Mouse (Mus musculus) hindbrain, postnatal 0 days (tissue): Measurements from ENCODE around the gene Tpt1. TPM values are rescaled to one million over a fixed set of nuclear protein-coding genes. Genes with fewer than 3 reads are reported as not detected.

Source experiments
- ATAC-seq: fragments of 200-750 bp; cut with Nextera tagmentation; 2 replicates; pipeline ENCODE4 v1.8.0; 2017; ENCODE audit warnings: mild to moderate bottlenecking, moderate TSS enrichment, moderate library complexity
- DNase-seq: peaks from one replicate; pipeline ENCODE4 v3.0.0-alpha.2; 2015; ENCODE audit warnings: low spot score
- H3K27ac ChIP-seq: fragments of 300-500 bp; sonication (generic); 2 replicates; pipeline ENCODE4 v1.5.1; 2014; ENCODE audit warnings: mild to moderate bottlenecking
- H3K27me3 ChIP-seq: fragments of 300-500 bp; sonication (generic); 2 replicates; pipeline ENCODE4 v1.6.1; 2014; ENCODE audit warnings: low read length, mixed read lengths; ENCODE audit not compliant: insufficient read depth
- H3K36me3 ChIP-seq: fragments of 300-500 bp; sonication (generic); 2 replicates; pipeline ENCODE4 v1.6.1; 2014; ENCODE audit warnings: low read length, mixed read lengths; ENCODE audit not compliant: insufficient read depth
- H3K4me1 ChIP-seq: fragments of 300-500 bp; sonication (generic); 2 replicates; pipeline ENCODE4 v1.6.1; 2014; ENCODE audit warnings: antibody characterized with exemption, low read length, mixed read lengths; ENCODE audit not compliant: insufficient read depth
- H3K4me2 ChIP-seq: fragments of 300-500 bp; sonication (generic); 2 replicates; pipeline ENCODE4 v1.6.1; 2014; ENCODE audit warnings: low read depth, mild to moderate bottlenecking, low read length, moderate library complexity, mixed read lengths
- H3K4me3 ChIP-seq: fragments of 300-500 bp; sonication (generic); 2 replicates; pipeline ENCODE4 v1.5.1; 2014; ENCODE audit warnings: low read length
- H3K9ac ChIP-seq: fragments of 300-500 bp; sonication (generic); replicated peaks from 2 replicates; pipeline ENCODE4 v1.6.1; 2014; ENCODE audit warnings: mild to moderate bottlenecking, low read length, moderate library complexity, mixed read lengths
- H3K9me3 ChIP-seq: fragments of 300-500 bp; sonication (generic); 2 replicates; pipeline ENCODE4 v1.6.1; 2016; ENCODE audit warnings: low read length, mixed read lengths
- CTCF ChIP-seq: IDR thresholded peaks from 2 replicates; pipeline ENCODE4 v1.5.1; 2016; ENCODE audit warnings: antibody characterized with exemption, control low read depth, low read depth
- WGBS: fragments of 180-500 bp; shearing (Covaris S2); extraction: QIAGEN DNeasy Blood & Tissue Kit; methylation state at CpG from one replicate; pipeline ENCODE4 v1.1.7; 2014; 5-methylcytosine and 5-hydroxymethylcytosine counted together
- polyA plus RNA-seq: library from polyadenylated mRNA; unstranded; fragments of >200 nt; fragmentation: Nextera tagmentation; extraction: Ambion mirVana; gene quantifications from 2 replicates; pipeline ENCODE4 v1.2.1, GENCODE M21; 2015
- total RNA-seq: library from RNA; depleted of rRNA; stranded (reverse); fragments of >200 nt; gene quantifications from 2 replicates; pipeline ENCODE4 v1.2.3, GENCODE M21; 2014; rRNA removed

Tpt1 gene
- total and polyA plus RNA-seq, 2 experiments from 2014 or later = 433 to 731 TPM

- H3K4me3 ChIP-seq = 0 out of 2 replicates have a peak overlapping the region, but pooled peaks have one; percentile 10
These were observed 31.6 kb downstream of the Tpt1 start for GRCm38 (mm10) chr14:75876320-75877043.

GRCm38 (mm10) chr14:75877297-75877696 is 32.4 kb downstream of the Tpt1 start:
- WGBS = 65% methylated on average over 3 of the region's 3 CpGs
- H3K4me2 ChIP-seq = no peak overlapping the region
- no peaks in the 10 kb centered on the region for H3K27me3 ChIP-seq
- H3K4me1 ChIP-seq = 0 out of 2 replicates have a peak, but pooled peaks cover 3% of the 10 kb centered on the region
- ATAC-seq (no peak), DNase-seq (no peak)
- H3K36me3 ChIP-seq = no peaks in the 10 kb centered on the region
- TF ChIP-seq CTCF = no peak
- no peaks in the 10 kb centered on the region for H3K9me3 ChIP-seq
- H3K9ac ChIP-seq = no peak overlapping the region
- no peak overlapping the region for H3K4me3 ChIP-seq
- H3K27ac ChIP-seq = no peak overlapping the region

More at GRCm38 (mm10) chr14:75876320-75877043, 31.6 kb downstream of the Tpt1 start:
- peak; percentile 66 for ATAC-seq
- Histone ChIP-seq H3K36me3 (no peaks in the 10 kb centered on the region), H3K9ac (0 out of 2 replicates have a peak overlapping the region, but pooled peaks have one; percentile 7), H3K27ac (no peak overlapping the region), H3K4me2 (peak overlapping the region; percentile 39), H3K4me1 (0 out of 2 replicates have a peak, but pooled peaks cover 3% of the 10 kb centered on the region), H3K9me3 (no peaks in the 10 kb centered on the region), H3K27me3 (no peaks in the 10 kb centered on the region)
- peak; percentile 92 for TF ChIP-seq CTCF
- 11% methylated on average over 21 of the region's 21 CpGs for WGBS
- peak; percentile 88 for DNase-seq

GRCm38 (mm10) chr14:75878980-75879379 is 34.1 kb downstream of the Tpt1 start:
- no peak overlapping the region for H3K27ac ChIP-seq
- WGBS = 10% methylated on average over 8 of the region's 8 CpGs
- H3K4me1 ChIP-seq = 0 out of 2 replicates have a peak, but pooled peaks cover 3% of the 10 kb centered on the region
- no peak for TF ChIP-seq CTCF
- no peaks in the 10 kb centered on the region for H3K9me3 ChIP-seq
- no peak for ATAC-seq
- H3K27me3 ChIP-seq = no peaks in the 10 kb centered on the region
- no peak overlapping the region for H3K9ac ChIP-seq
- H3K36me3 ChIP-seq = no peaks in the 10 kb centered on the region
- H3K4me2 ChIP-seq = no peak overlapping the region
- no peak for DNase-seq
- no peak overlapping the region for H3K4me3 ChIP-seq

- Histone ChIP-seq H3K4me3 (no peak overlapping the region), H3K36me3 (no peaks in the 10 kb centered on the region), H3K4me1 (no peaks in the 10 kb centered on the region), H3K4me2 (no peak overlapping the region), H3K9me3 (no peaks in the 10 kb centered on the region), H3K27me3 (no peaks in the 10 kb centered on the region), H3K27ac (no peak overlapping the region), H3K9ac (no peak overlapping the region)
- WGBS = 48% methylated on average over 4 of the region's 4 CpGs
- no peak for TF ChIP-seq CTCF
- no peak for DNase-seq
- no peak for ATAC-seq
These were observed 37.0 kb downstream of the Tpt1 start for GRCm38 (mm10) chr14:75881856-75882255.

DNA sequence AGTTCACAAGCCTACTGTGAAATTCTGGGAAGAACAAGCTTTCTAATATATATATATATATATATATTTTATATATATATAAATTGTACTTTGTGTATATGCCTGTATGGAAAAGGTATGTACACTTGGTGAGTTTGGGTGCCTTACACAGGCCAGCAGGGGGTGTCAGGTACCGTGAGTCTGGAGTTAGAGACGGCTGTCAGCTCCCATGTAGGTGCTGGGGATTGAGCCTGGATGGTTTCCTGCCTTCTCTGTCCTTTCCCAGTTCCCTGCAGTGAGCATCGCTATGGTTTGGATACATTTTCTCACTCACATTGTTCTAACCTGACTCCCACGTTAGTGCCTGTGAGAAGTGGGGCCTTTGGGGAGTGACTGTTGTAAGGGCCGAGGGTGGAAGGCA is 38.4 kb downstream of the Tpt1 start:
- no peaks in the 10 kb centered on the region for H3K9me3 ChIP-seq
- no peak for ATAC-seq
- WGBS = 75% methylated on average over 5 of the region's 5 CpGs

DNA sequence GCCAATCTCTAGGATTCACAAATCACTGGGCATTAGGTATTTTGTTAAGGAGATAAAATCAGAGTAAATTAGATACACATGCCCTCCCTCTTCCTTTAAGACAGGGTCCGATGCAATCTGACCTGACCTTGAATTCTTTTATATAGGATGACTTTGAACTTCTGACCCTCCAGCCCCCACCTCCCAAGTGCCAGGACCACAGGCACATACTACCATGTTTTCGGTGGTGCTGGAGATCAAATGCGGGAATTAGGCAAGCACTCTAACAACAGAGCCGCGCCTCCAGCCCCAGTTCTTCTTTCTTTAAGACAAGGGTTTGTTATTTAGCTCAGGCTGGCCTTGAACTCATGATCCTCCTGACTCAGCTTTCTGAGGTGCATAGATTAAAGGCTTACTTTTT is 39.0 kb downstream of the Tpt1 start:
- DNase-seq = no peak
- 84% methylated on average over 5 of the region's 5 CpGs for WGBS
- Histone ChIP-seq H3K4me2 (no peak overlapping the region), H3K27ac (no peak overlapping the region), H3K9ac (no peak overlapping the region), H3K27me3 (no peaks in the 10 kb centered on the region), H3K36me3 (no peaks in the 10 kb centered on the region), H3K4me3 (no peak overlapping the region), H3K9me3 (no peaks in the 10 kb centered on the region), H3K4me1 (no peaks in the 10 kb centered on the region)
- no peak for TF ChIP-seq CTCF
- ATAC-seq = no peak

More for the DNA sequence above, 38.4 kb downstream of the Tpt1 start:
- Histone ChIP-seq H3K27ac (no peak overlapping the region), H3K36me3 (no peaks in the 10 kb centered on the region), H3K4me1 (no peaks in the 10 kb centered on the region), H3K27me3 (no peaks in the 10 kb centered on the region), H3K9ac (no peak overlapping the region), H3K4me3 (no peak overlapping the region), H3K4me2 (no peak overlapping the region)
- DNase-seq = no peak
- TF ChIP-seq CTCF = no peak

- no peak overlapping the region for H3K4me3 ChIP-seq
- H3K27ac ChIP-seq = no peak overlapping the region
- no peaks in the 10 kb centered on the region for H3K9me3 ChIP-seq
- no peaks in the 10 kb centered on the region for H3K4me1 ChIP-seq
- no peak overlapping the region for H3K9ac ChIP-seq
- no peaks in the 10 kb centered on the region for H3K36me3 ChIP-seq
- DNase-seq (peak; percentile 42), ATAC-seq (peak; percentile 52; the same call in 1 of the 2 replicates)
- 71% methylated on average over 9 of the region's 9 CpGs for WGBS
- TF ChIP-seq CTCF = no peak
- no peak overlapping the region for H3K4me2 ChIP-seq
- H3K27me3 ChIP-seq = no peaks in the 10 kb centered on the region
These were observed 47.2 kb downstream of the Tpt1 start for GRCm38 (mm10) chr14:75892118-75892517.

Other genes starting within 250 kb of the Tpt1 start
- gene Erich6b, start 202.8 kb upstream of the Tpt1 start, total RNA-seq = not detected in 2 replicates
- gene Erich6b, start 202.8 kb upstream of the Tpt1 start, polyA plus RNA-seq = not detected in 2 replicates
- 21.2 and 21.6 TPM in 2 replicates for gene Cog3, start 90.6 kb upstream of the Tpt1 start, total RNA-seq
- 11.1 and 12.0 TPM in 2 replicates for gene Cog3, start 90.6 kb upstream of the Tpt1 start, polyA plus RNA-seq
- 17.4 and 27.2 TPM in 2 replicates for gene Slc25a30, start 58.1 kb upstream of the Tpt1 start, total RNA-seq
- gene Slc25a30, start 58.1 kb upstream of the Tpt1 start, polyA plus RNA-seq = 4.8 and 6.0 TPM in 2 replicates
- 3.8 and 5.0 TPM in 2 replicates for gene Kctd4, start 109.9 kb downstream of the Tpt1 start, total RNA-seq
- 6.0 and 7.0 TPM in 2 replicates for gene Kctd4, start 109.9 kb downstream of the Tpt1 start, polyA plus RNA-seq
- gene Gtf2f2, start 165.8 kb downstream of the Tpt1 start, total RNA-seq = 14.8 and 18.5 TPM in 2 replicates
- 40.9 and 41.3 TPM in 2 replicates for gene Gtf2f2, start 165.8 kb downstream of the Tpt1 start, polyA plus RNA-seq